Mouse (Mus musculus) brain, embryonic 14.5 days (tissue): ENCODE results near the gene Ahnak2.

Source experiments
- CTCF ChIP-seq: fragments of 200-500 bp; IDR thresholded peaks from 2 replicates; pipeline ENCODE4 v1.5.1; 2012; ENCODE audit warnings: inconsistent platforms, mild to moderate bottlenecking, moderate library complexity, borderline replicate concordance; ENCODE audit not compliant: insufficient read depth, insufficient read length; ENCODE audit errors: extremely low read depth
- POLR2A ChIP-seq: fragments of 200-500 bp; IDR thresholded peaks from 2 replicates; pipeline ENCODE4 v1.6.1; 2012; ENCODE audit warnings: mild to moderate bottlenecking, inconsistent platforms, borderline replicate concordance; ENCODE audit not compliant: poor library complexity, insufficient read depth, insufficient read length, severe bottlenecking; ENCODE audit errors: extremely low read depth

GRCm38 (mm10) chr12:112735896-112736635, 66.4 kb downstream of the Ahnak2 start:
- no peak for TF ChIP-seq CTCF
- no peak for TF ChIP-seq POLR2A
